Mouse (Mus musculus) 416B (cell line): ENCODE results near the gene Acsm2.
A peak's percentile ranks its signal among the peaks of the same experiment; 100 is the strongest.

ENCODE experiments used
- DNase-seq: peaks from one replicate; pipeline ENCODE4 v3.0.0; 2011; ENCODE audit warnings: low read depth

Acsm2 gene

DNA sequence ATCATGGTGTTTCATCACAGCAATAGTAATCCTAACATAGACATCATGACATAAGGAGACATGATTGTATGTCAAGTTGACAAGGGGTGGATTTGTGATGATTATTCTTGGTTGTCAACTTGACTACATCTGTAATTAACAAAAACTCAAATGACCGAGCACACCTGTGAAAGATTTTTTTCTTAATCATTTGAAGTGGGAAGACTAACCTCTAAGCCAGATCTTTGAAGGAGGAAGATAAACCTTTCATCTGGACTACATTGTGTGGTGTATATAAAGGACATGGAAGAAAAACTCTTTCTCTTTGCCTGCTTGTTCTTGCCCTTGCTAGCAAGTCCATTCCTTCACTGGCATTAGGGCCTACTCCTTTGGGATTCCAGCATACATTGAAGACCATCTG is at the start of gene Acsm2:
Acsm2 (plus strand) TSS at position 301 of the 400 bp plus-strand sequence.
- no peak for DNase-seq

DNA sequence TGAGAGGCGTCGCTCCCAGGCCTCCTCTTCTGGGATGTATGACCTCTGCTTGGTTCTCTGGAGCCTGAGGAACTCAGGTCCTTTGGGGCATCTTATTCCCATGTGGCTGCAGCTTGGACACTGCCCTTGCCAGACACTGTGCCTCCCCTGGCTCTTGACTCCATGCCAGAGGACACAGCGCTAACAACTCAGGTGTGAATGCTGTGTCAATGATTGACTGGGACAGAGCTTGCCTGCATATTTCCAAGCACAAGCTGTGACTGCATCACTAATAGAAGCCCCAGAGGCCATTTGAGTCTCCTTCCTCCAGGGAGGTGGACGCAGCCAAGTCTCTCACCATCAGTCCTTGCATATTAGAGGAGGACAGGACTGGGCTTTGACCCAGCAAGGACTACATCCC is 43.0 kb upstream of the Acsm2 start:
- no peak for DNase-seq

DNA sequence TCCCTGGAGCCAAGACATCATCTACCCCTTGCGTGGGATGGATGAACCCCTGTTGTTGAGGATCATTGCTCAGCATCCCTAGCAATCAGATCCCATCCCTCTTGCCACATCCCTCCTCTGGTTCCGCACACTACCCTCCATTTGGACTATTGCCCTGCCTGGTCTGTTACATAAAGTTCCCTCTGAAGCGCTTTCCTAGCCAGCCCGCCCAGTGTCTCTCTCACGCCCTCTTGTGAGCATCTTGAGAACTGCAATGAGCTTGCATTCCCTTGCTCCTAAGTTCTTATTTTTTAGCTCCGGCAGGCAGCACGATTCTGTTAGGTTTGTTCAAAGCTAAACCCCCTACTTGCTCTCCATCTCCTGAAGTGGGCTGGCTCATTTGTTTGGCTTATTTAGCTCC is 41.1 kb upstream of the Acsm2 start:
- peak; percentile 25 for DNase-seq

DNA sequence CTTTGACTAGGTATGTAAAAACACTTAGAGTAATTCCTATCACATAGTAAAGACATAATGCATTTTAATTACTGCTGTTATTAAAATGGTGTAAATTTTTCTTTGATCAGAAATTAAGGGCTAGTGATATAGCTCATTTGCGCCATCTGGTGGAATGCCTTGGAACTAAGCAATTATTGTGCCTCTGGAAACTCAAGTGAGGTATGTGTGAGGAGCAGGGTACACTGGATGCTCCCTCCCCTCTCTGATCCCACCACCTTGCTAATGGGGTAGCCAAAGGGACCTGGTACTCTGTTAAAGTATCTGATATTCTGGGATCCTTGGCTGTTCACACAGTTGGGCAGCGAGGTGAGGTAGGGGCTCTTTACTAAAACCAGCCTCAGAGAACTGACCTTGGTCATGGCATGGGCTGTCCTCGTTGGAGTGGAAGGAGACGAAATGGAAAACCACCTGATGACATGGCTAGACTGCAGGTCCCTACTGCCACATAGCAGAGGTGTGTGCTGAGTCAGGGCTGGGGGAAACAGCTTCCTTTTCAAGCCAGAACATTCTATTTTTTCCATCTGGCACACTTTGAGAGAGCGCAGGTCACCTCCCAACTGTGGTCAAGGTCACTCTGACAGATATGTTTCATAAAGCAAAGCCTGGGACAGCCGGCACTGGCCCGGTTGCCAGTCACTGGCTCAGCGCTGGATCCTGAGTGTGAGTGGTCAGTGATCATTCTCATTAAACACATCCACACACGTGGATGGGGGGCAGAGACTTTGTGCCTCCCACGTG is 38.5 kb upstream of the Acsm2 start:
- DNase-seq, result peak; percentile 23

DNA sequence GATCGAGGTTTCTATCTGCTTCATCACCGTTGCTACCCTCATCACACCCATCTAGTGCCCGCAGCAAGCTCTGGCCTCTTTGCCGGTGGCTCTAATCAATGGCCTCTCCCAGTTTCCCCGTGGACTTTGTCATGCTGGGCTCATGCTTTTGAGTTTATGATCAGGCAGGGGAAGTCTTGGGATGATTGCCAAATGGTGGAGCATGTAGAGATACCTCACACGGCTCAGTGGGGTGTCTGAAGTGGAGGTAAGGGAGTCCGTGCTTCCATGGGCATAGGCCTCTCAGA is 37.9 kb upstream of the Acsm2 start:
- no peak for DNase-seq

GRCm38 (mm10) chr7:119519163-119519562 is 35.0 kb upstream of the Acsm2 start, which contains the start of gene Acsm5:
Gene Acsm5, plus strand, starts transcription at chr7:119519463.
- no peak for DNase-seq

- peak; percentile 31 for DNase-seq
Observed at GRCm38 (mm10) chr7:119519654-119520053, 34.5 kb upstream of the Acsm2 start.

DNA sequence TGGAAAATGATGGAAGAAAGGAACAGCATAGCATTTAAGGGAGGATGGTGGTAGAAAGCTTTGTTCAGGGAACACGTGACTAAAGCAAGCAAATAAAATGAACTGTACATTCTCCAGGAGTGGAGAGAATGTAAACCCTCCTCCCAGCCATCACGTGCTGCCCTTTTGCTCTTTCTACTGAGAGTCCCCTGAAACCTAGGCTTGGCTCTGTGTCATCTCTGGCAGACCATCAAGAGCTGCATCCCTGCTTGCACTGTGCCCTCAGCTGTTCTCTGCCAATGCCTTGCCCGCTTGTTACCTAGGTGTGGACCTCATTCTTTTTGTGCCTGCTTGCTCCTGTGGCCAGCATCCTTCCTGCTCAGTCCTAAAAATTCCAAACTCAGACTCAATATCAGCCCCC is 32.3 kb upstream of the Acsm2 start:
- DNase-seq, result no peak

DNA sequence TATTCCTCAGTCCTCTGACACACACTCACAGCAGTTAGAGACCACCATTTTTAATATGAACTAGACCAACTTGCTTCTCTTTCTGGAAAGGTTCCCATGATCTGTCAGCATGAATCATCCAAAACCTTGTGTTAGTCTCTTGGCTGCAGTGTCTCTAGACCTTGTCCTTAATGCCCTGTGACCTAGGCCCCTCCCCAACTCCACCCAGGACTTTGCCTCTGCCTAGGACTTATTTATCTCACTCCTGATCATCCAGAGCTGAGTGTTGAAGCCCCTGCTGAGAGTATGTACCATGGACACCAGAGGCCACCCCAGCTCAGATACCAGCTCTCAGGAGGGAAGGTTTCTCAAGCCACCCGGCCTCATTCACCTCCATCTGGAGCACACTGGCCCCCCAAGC is 31.8 kb upstream of the Acsm2 start:
- DNase-seq, result no peak

DNA sequence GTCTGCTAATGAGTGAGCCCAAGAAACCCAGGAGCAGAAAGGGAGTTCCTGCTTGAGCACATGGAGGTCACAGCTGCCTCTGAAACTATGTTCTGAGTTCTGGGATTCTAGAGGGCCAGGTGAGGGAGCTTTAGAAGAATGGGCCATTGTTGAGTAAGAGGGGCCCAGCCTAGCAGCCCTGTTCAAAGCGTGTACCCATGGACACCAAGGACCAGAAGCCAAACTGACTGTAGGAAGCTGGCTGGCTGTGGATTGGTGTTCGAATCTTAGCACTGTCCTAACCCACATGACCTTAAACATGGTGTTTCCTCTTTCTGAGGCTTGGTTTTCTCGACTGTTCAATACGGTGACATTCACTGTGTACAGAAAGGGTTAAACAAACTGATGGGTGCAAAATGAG is 30.8 kb upstream of the Acsm2 start, which contains the start of gene Pdilt:
Pdilt (minus strand) TSS at position 101 of the 400 bp plus-strand sequence.
- DNase-seq, result no peak

DNA sequence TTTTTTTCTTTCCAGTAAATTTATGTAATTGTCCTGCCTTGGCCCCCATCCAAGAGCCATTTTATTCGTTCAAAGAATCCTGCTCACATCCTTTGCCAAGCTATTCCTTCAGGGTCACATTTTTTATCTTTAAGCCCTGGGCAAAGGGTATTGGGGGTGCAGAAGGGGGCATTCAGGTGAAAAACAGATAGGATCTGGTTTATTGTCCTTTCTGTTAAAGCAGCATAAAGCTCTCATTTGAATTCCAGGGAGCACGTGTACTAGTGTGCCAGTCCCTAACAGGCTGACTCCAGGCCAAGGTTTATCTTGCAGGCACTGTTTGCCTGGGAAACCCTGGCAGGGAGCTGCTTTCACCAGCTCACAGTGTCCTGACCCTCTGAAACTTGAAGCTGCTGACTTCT is 28.3 kb upstream of the Acsm2 start:
- no peak for DNase-seq

DNA sequence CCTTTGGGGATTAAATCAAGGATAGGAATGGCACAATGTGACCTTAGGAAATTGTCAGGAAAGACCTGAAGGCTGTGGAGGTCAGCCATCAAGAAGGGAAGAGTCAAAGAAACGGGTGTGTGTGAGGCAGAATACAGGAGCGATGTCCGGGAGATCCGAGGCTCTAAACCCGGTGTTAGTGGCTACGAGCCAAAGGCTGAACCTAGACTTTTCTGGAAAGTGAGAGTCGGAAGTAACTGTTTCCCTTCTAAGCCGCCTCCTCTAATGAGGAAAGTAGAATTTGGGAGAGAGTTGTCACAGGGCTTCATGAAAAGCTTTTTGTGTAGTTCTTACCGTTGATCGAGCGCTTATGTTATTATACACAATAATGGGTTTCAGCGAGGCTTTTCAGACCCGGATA is 27.7 kb upstream of the Acsm2 start:
- DNase-seq, result no peak

DNA sequence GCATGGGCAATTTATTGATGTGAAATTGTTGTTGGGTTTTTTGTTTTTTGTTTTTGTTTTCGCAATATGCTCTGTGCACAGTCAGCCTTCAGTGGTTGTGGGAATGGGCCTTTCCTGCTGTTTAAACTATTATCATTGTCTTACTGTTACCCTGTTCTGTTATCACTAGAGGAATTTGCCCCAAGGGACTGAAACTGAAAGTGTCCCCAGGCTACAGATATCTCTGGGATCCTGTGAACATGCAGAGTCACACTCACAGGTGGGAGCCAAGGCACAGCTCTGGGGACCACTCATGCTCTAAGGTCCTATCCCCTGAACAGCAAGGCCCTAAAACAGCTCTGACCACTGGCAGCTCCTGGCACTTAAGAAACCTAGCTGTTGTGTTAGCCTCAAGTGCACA is 27.0 kb upstream of the Acsm2 start:
- no peak for DNase-seq

DNA sequence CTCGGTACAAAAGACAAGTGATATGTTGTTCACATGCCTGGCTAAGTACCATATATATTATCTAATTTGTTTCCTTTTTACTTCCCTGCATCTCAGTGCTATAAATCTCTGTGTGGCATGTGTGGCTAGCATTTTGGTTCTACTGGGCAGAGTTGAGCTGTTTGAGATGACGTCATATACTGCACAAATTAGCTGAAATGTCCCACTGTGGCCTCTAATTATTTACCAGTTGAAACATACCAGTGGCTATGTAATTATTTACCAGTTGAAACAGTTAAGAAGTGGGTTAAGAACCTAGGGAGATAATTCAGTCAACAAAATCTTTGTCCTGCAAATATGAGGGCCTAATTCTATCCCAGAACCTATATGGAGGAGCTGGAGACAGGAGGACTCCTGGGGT is 26.6 kb upstream of the Acsm2 start:
- DNase-seq, result no peak

- no peak for DNase-seq
Observed at GRCm38 (mm10) chr7:119528617-119529016, 25.5 kb upstream of the Acsm2 start.

DNA sequence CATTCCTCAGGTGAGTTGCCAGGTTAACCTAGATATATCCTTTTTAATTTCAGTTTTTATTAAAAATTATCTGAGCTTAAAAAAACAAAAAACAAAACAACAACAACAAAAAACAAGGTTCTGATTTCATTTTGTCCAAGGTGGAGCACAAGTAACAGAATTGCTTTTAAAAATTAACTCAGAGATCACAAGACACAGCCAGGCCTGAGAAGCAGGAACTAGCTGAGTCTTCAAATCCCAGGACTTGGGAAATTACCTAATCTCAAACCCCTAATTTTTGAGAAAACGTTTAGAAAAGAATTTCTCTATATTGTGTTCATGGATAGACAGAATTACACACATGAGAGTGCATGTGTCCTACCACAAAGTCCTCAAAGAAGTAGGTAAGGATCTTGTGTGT is 21.2 kb upstream of the Acsm2 start:
- no peak for DNase-seq

DNA sequence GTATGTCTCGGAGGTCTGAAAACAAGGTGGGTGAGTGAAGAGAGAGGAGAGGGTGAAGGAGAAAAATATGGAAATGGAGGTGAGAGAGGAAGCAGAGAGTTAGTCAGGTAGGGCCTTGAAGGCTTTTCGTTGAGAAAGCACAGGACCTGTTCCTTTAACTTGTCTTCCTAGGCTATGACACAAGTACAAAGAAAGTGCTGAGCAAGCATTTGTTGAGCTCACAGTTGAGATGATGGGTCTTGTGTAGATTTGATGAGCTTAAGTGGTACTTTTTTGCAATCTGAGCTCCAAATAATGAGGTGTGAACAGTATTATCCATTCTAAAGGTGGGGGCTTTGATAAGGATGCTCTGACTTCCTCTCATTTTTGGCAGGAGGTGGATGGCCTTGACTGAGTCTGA is 19.8 kb upstream of the Acsm2 start:
- no peak for DNase-seq

DNA sequence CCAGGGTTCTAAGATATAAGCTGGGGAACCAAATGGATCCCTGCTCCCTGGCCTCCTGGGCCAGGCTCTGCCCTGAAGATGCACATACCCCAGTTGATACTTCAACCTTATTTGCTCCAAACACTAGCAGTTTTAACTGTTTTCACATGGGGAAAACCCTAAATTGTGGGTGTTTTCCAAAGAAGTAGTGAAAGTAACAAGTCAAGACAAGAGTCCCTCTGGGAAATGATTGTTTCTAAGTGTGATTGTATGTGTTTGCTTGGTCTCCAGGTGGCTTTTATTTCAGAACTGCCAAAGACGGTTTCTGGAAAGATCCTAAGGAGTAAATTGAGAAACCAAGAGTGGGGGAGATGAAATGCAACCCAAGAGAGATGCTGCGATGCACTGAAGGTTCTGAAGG is 11.7 kb upstream of the Acsm2 start:
- DNase-seq, result no peak

DNA sequence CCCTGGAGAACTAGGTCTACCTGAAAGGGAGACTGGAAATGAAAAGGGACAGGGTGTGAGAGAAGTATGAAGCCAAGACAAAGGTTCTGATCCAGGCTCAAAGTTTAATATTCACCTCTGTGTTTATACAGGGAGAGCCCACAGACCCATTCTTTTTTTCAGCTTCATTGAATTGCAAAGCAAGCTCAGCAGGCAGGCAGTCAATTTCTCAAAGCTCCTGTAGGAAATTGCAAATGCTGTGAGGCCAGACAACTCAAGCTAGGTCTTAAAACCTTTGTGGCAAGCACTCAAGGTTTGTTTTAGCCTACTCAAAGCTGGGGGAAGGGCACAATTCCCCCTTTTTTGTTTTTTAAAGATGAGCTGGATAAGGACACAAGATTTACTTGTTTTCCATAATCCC is 8.6 kb upstream of the Acsm2 start:
- no peak for DNase-seq

DNA sequence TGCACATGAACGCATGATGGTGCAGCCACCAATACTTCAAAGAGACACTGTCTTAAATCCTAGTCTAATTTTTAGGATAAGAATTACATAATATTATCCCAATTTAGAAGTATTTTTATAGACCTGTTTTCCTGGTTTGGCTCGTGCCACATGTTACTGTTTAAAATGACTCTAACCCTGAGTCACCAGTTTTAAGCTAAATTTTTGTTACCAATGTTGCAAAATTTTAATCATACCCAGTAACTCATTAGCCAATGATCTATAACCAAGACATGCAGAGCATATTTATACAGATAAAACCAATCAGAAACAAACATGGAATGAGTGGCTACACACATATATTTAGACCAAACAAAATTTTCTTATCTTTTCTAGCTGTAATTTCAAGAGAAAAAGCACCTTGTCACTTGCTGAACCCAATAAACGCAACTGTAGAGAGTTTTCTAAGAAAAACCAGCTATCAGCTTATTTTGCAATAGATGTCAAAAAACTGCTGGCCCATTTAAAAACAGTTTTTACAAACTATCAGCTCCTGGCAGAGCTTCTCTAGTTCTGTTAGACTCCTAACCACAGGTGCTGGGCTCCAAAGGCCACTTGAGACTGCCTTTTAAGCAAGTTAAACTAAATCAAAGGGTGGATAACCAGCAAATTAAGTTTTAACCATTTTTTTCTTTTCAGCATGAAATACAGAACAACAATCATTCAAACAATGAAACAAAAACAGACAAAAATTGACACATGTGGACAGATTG is 3.5 kb upstream of the Acsm2 start:
- no peak for DNase-seq

- no peak for DNase-seq
Observed at GRCm38 (mm10) chr7:119559789-119560451, 5.8 kb downstream of the Acsm2 start.

DNA sequence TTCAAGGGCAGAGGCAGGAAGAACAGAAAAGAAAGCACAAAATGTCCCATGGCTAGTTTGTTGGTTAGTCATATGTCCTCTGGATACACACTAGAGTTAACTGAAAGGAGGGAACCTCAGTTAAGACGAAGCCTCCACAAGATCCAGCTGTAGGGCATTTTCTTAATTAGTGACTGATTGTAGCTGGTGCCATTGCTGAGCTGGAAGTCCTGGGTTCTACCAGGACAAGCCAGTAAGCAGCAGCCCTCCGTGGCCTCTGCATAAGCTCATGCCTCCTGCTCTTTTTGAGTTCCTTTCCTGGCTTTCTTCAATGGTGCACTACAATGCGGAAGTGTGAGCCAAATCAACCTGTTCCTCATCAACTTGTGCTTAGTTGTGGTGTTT is 6.3 kb downstream of the Acsm2 start:
- no peak for DNase-seq

- no peak for DNase-seq
Observed at GRCm38 (mm10) chr7:119561441-119561840, 7.3 kb downstream of the Acsm2 start.
